Mouse (Mus musculus): ENCODE results near the gene Mmp23.
A peak's percentile ranks its signal among the peaks of the same experiment; 100 is the strongest.
"Not testable (repeated sequence)": the region's sequence is repeated elsewhere in the genome, so short reads cannot be mapped to it uniquely, and the experiment has no call there.

The Mmp23 gene

GRCm38 (mm10) chr4:155653086-155653450 lies at the start of gene Mmp23:
Mmp23 (minus strand) TSS chr4:155653384.
- no peak for DNase-seq (ENCODE audit: low read depth)

DNA sequence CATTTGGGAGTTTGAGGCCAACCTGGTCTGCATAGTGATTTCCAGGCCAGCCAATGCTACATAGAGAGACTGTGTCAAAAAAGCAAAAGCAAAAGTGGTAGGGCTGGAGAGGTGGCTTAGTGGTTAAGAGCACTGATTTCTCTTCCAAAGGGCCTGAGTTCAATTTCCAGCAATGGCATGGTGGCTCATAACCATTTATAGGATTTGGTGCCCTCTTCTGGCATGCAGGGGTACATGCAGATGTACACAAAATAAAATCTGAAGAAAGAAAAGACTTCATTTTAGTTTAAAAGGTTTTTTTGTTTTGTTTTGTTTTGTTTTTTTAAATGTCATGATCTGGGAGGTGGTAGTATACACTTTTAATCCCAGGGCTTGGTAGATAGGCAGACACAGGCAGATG lies 47.2 kb upstream of the Mmp23 start:
- DNase-seq (ENCODE audit: low read depth) = no peak

- DNase-seq (ENCODE audit: low read depth) = no peak
Observed at GRCm38 (mm10) chr4:155696261-155697255, 43.4 kb upstream of the Mmp23 start.

DNA sequence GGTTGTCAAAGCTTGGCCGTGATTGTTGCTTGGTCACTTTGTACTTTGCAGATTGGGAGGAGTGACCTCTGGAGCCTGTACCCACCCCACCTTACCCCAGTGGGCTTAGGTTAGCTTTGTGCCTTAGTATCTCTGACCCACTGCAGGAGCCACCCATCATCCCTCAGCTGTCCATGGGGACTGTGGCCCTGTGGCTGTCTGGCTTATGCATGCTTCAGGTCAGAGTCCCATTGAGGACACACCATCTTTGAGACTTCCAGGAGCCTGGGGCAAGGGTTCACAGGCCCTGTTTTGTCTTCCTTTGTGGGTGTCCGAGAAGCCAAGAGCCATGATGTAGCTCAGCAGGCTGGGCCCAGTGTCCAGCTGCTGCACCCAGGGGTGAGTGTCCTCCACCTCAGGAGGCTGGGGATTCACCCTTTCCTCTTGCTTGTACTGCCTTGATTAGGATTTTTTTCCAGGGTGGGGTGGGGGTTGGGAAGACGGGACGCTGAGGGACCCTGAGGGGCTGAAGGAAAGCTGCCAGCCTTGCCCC lies 42.4 kb upstream of the Mmp23 start:
- DNase-seq (ENCODE audit: low read depth) = no peak

DNA sequence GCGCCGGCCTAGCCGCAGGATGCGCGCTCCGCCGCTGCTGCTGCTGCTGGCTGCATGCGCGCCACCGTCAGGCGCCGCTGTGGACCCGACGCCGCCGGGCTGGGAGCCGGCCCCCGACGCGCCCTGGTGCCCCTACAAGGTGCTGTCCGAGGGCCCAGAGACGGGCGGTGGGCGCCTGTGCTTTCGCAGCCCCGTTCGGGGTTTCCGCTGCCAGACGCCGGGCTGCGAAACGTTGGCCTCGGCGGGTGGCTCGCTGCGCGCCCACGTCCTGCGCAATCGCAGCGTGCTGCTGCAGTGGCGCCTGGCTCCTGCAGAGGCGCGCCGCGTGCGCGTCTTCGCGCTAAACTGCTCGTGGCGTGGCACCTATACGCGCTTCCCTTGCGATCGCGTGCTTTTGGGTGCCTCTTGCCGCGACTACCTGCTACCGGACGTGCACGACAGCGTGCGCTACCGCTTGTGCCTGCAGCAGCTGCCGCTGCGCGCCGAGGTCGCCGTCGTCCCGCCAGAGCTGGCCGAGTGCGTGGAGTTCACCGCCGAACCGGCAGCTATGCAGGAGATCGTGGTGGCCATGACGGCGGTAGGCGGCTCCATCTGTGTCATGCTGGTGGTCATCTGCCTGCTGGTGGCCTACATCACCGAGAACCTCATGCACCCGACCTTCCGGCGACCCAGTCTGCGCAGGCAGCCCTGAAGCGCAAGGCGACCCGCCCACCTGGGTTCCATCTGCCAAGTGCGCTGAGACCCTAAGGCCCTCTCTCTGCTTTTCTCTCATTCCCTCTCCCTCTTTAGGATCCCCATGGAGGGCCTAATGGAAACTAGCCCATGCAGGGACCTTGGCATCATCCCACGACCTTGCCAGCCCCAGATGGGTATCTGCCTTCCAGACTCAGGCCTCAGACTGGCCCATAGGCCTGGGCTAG lies 41.6 kb upstream of the Mmp23 start:
- no peak for DNase-seq (ENCODE audit: low read depth)

GRCm38 (mm10) chr4:155694111-155694481 lies 40.9 kb upstream of the Mmp23 start, which contains the start of gene Fndc10:
Fndc10 (plus strand) TSS chr4:155694342.
- no peak for DNase-seq (ENCODE audit: low read depth)

GRCm38 (mm10) chr4:155692421-155692820 lies 39.2 kb upstream of the Mmp23 start:
- no peak for DNase-seq (ENCODE audit: low read depth)

DNA sequence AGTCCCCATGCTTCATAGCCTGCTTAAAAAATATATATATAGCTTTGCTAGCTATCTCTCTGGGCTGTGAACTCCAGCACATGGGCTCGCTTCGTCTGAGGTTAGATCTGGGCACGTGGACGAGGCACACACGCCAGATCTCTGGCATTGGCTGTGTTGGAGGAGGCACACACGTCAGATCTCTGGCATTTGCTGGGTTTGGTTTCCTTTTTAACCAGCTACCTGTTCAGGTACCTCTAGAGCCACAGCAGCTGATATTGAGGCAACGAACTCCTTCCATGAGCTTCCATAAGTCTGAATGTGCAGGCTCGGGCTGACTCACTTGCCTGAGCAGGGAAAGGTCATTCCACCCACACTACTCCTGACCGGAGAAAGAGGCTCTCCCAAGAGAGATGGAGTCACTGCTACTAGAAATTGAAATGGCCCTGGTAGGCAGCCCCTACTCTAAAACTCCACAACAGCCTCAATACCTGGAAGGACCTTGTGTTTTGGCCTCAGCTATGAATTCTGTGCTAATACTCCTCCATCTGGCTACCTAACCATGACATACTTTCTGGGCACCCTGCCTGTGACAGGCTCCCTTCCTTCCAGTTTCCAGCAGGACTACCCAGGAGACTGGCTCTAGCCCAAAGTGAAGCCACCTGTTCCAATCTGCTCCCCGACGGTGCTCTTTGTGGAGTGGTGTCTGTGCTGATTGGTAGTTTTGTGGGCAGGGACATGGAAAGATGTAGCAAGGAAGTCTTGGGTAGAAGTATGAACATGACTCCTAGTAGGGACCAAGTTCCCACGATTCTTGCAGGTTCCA lies 37.6 kb upstream of the Mmp23 start:
- DNase-seq (ENCODE audit: low read depth) = no peak

- DNase-seq (ENCODE audit: low read depth) = not testable (repeated sequence)
Observed at GRCm38 (mm10) chr4:155687764-155688163, 34.6 kb upstream of the Mmp23 start.

- not testable (repeated sequence) for DNase-seq (ENCODE audit: low read depth)
Observed at GRCm38 (mm10) chr4:155683670-155684277, 30.6 kb upstream of the Mmp23 start.

DNA sequence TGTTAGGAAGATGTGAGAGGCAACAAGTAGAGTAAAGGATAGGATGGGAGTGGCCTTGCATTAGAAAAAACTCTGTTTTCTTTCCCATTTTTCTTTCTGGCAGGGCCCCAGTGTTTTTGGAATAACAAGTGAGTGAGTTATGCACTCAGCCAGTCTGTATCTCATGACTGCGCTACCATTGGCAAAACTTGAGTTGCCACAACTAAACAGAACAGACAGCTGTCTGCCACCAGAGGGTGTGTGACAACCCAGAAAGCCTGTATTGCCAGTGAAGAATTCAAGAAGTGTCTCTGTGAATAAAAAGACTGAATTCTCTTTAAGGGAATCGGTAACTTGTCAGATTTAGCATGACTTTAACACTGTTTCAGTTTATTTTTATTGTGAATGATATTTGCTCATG lies 22.8 kb upstream of the Mmp23 start:
- DNase-seq (ENCODE audit: low read depth) = no peak

DNA sequence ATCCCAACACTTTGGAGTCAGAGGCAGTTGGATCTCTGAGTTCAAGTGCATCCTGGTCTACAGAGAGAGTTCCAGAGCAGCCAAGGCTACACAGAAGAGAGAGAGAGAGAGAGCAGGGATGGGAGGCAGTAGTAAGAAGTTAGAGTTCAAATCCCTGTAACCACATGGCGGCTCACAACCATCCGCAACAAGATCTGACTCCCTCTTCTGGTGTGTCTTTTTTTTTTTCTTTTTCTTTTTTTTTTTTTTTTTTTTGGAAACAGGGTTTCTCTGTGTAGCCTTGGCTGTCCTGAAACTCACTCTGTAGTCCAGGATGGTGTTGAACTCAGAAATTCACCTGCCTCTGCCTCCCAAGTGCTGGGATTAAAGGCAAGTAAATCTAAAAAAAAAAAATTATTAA lies 18.9 kb upstream of the Mmp23 start:
- no peak for DNase-seq (ENCODE audit: low read depth)

- DNase-seq (ENCODE audit: low read depth) = not testable (repeated sequence)
Observed at GRCm38 (mm10) chr4:155670236-155670635, 17.1 kb upstream of the Mmp23 start.

GRCm38 (mm10) chr4:155669598-155670075 lies 16.5 kb upstream of the Mmp23 start:
- DNase-seq (ENCODE audit: low read depth) = no peak

- peak; percentile 92 for DNase-seq (ENCODE audit: low read depth)
Observed at GRCm38 (mm10) chr4:155668689-155669597, 15.8 kb upstream of the Mmp23 start, which contains the start of gene Mib2. Mib2 (minus strand) TSS chr4:155669198.

- DNase-seq (ENCODE audit: low read depth) = no peak
Observed at GRCm38 (mm10) chr4:155666903-155667302, 13.7 kb upstream of the Mmp23 start.

DNA sequence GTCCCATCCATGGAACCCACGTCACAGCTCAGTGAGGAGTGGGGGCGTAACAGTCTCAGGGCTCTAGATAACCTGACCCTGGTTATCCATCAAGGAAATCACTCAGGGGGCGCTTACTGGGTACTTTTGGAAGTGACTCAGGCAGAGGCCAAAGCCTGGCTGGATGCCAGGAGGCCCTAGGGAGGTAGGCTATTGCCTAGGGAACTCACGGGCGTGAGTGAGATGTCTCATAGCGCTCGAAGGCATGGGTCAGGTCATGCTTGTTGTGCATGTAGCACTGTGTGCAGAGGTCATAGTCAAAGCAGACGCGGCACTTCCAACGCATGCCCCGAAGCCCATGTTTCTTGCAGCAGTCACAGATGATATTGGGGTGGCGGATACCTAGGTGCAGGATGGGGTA lies 7.5 kb upstream of the Mmp23 start:
- no peak for DNase-seq (ENCODE audit: low read depth)

DNA sequence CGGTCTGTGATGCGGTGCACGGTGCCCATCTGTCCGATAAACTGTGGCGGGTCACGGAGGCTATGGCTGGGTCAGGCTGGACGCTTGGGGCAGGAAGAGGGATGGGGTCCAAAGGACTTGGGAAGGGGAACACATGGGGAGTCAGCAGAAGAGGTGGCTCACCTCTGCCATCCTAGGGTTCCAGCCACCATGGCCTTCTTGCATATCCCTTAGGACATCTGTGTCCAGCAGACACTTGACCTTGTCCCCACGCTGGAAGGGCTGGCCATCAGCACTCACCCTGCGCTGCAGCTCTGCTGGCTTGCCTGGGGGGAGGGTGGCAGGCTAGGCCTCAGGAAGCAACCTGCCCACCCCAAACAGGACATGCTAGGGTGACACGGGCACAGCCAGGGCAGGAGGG lies 5.8 kb upstream of the Mmp23 start:
- DNase-seq (ENCODE audit: low read depth) = no peak

DNA sequence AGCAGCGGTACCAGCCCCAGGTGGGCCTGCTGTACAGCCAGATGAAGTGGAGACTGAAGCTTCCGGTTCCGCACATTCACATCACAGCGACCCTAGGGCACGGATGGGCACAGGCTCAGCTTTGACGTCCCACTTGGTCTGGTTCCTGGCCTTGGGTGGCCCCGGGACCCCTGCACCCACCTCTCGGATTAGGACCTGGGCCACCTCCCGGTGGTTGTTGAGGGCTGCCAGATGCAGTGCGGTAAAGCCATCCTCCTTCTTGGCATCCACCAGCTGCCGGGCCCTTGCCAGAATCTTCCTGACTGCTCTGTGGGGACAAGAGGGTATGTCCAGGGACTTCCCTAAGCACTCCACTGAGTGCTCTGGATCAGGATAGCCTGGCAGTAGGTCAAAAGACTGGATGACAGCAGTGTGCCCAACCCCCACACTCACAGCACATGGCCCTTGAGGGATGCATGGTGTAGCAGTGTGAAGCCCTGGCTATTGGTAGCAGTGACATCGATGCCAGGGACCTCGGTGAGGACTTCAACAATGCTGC lies 3.1 kb upstream of the Mmp23 start:
- no peak for DNase-seq (ENCODE audit: low read depth)
